Mouse (Mus musculus) cerebellum, adult 2 months (tissue): ENCODE measurements around the gene Rnf10.

ENCODE experiments used
- CTCF ChIP-seq: fragments of 200-500 bp; IDR thresholded peaks from 2 replicates; pipeline ENCODE4 v1.5.1; 2011; ENCODE audit warnings: low read depth, mild to moderate bottlenecking, control low read depth, low read length, moderate library complexity, borderline replicate concordance; ENCODE audit not compliant: insufficient read depth
- POLR2A ChIP-seq: fragments of 200-500 bp; IDR thresholded peaks from 2 replicates; pipeline ENCODE4 v1.6.1; 2011; ENCODE audit warnings: low read length, control low read depth, borderline replicate concordance; ENCODE audit not compliant: insufficient read depth

DNA sequence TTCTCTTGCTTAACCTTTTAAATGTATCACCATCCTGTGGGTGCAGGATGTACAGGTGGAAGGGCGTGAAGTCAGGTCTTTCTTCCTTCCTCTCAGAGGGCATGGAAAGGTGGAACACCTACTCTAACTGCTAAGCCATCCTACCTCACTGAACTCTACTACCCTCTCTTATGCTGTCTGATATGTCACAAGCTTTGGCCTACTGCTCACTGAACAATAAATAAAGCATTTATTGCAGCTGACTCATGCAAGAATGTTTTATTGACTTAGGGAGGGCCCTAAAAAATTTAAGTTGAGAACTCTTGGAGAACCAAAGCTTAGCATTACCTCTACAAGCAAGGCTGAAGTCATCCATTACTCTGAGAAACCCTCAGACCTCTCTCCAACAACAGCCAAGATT, 2.7 kb downstream of the Rnf10 start:
- no peak for TF ChIP-seq CTCF
- no peak for TF ChIP-seq POLR2A
